7 mouse cellular contexts compared by ENCODE assay signal in genomic region chr5:139149681-139150602, GRCm38 (mm10). TPM values are rescaled to one million over a fixed set of nuclear protein-coding genes. Genes with fewer than 3 reads are reported as not detected.
DNase-seq lines count a peak whose midpoint lies in the region; ATAC-seq lines count a peak whose summit lies in the region.

TSS of gene Prkar1b (minus strand) at chr5:139150001.
TSS of gene Dnaaf5 (plus strand) at chr5:139150223.

- H3K4me2 ChIP-seq in intestine, embryonic 15.5 days (replicated peaks) = peak within 1 kb of the TSS; percentile 87

- under 1% methylated on average over 87 of the region's 87 CpGs for WGBS in intestine, embryonic 15.5 days
- under 1% methylated on average over 87 of the region's 87 CpGs for WGBS in midbrain, embryonic 10.5 days

- peak within 1 kb of the TSS; percentile 81 for H3K4me3 ChIP-seq in intestine, embryonic 15.5 days (replicated peaks)
- H3K4me3 ChIP-seq in midbrain, embryonic 10.5 days = peak within 1 kb of the TSS; percentile 94

- H3K4me1 ChIP-seq in intestine, embryonic 15.5 days (replicated peaks) = peaks cover 16% of the 10 kb centered on the region
- peaks cover 23% of the 10 kb centered on the region for H3K4me1 ChIP-seq in midbrain, embryonic 10.5 days

- H3K27ac ChIP-seq in intestine, embryonic 15.5 days = peak within 1 kb of the TSS; percentile 80
- peak within 1 kb of the TSS; percentile 87 for H3K27ac ChIP-seq in midbrain, embryonic 10.5 days (replicated peaks)

- peaks cover 5% of the 10 kb centered on the region; the same call in 1 of the 2 replicates for H3K36me3 ChIP-seq in intestine, embryonic 15.5 days
- peaks cover 32% of the 10 kb centered on the region for H3K36me3 ChIP-seq in midbrain, embryonic 10.5 days

- peak; percentile 97 for ATAC-seq in intestine, embryonic 15.5 days

- H3K9me3 ChIP-seq in intestine, embryonic 15.5 days = no peaks in the 10 kb centered on the region
- H3K9me3 ChIP-seq in midbrain, embryonic 10.5 days (replicated peaks) = no peaks in the 10 kb centered on the region

- H3K9ac ChIP-seq in intestine, embryonic 15.5 days = peak within 1 kb of the TSS; percentile 70

- DNase-seq in adrenal gland, adult 2 months = peak; percentile 98
- peak; percentile 98 for DNase-seq in embryo, embryonic 11.5 days (ENCODE audit: low read depth, low spot score)
- DNase-seq in gastrocnemius, postnatal 36 days = peak; percentile 94 to 95
- DNase-seq in left cerebral cortex, postnatal 25 days (ENCODE audit: low spot score in 2 of 2) = peak; percentile 97 to 98
- DNase-seq in midbrain, embryonic 10.5 days (ENCODE audit: low spot score) = peak; percentile 100
- DNase-seq in right cerebral cortex, postnatal 4 days = peak; percentile 96

- no peaks in the 10 kb centered on the region for H3K27me3 ChIP-seq in intestine, embryonic 15.5 days (replicated peaks)
- H3K27me3 ChIP-seq in midbrain, embryonic 10.5 days (ENCODE audit: low read depth, poor library complexity, severe bottlenecking) = no peaks in the 10 kb centered on the region

- intact Hi-C loops in gastrocnemius, postnatal 36 days (cut with DNase I) = no loop called here
- intact Hi-C loops in left cerebral cortex, postnatal 25 days (cut with DNase I) = loop anchor here (2.0 to 5.0 kb wide), 2 partner anchors 21 to 52 kb away; partner anchors contain the start of gene Sun1

RNA-seq across cellular contexts. Expression of gene Prkar1b, which starts in this region (rescaled TPM):
- 10 to 100 TPM; 32.5 to 56.3 TPM for total RNA-seq in adrenal gland, adult 2 months (2021)
- 31.8 and 34.3 TPM in 2 replicates for polyA plus RNA-seq in adrenal gland, adult 2 months (2012; rRNA removed)
- 1 to 10 TPM; 1.2 to 1.5 TPM for total RNA-seq in gastrocnemius, postnatal 36 days (2021)
- 25.3 and 26.1 TPM in 2 replicates for polyA plus RNA-seq in intestine, embryonic 15.5 days (2015; fragmentation: Nextera tagmentation; extraction: Ambion mirVana)
- total RNA-seq in left cerebral cortex, postnatal 25 days (2021) = 100 to 1,000 TPM; 755 to 765 TPM
- polyA plus RNA-seq in midbrain, embryonic 10.5 days (2016; fragmentation: Nextera tagmentation; extraction: Ambion mirVana) = 9.4 and 21.6 TPM in 2 replicates

RNA-seq across cellular contexts. Expression of gene Dnaaf5, which starts in this region (rescaled TPM):
- 10 to 100 TPM; 20.1 to 24.2 TPM for total RNA-seq in adrenal gland, adult 2 months (2021)
- polyA plus RNA-seq in adrenal gland, adult 2 months (2012; rRNA removed) = 46.2 and 48.9 TPM in 2 replicates
- 10 to 100 TPM; 13.5 to 14.4 TPM for total RNA-seq in gastrocnemius, postnatal 36 days (2021)
- polyA plus RNA-seq in intestine, embryonic 15.5 days (2015; fragmentation: Nextera tagmentation; extraction: Ambion mirVana) = 7.0 and 7.5 TPM in 2 replicates
- total RNA-seq in left cerebral cortex, postnatal 25 days (2021) = 1 to 10 TPM; 7.9 to 8.2 TPM
- polyA plus RNA-seq in midbrain, embryonic 10.5 days (2016; fragmentation: Nextera tagmentation; extraction: Ambion mirVana) = 6.7 and 7.7 TPM in 2 replicates

Comparison
In these comparisons a context has a peak if more than half of its experiments do, and no peak if none do; other contexts are left out.
1. Peak in every context shown above with its lines: DNase-seq, ATAC-seq, H3K4me3 ChIP-seq and H3K27ac ChIP-seq.
2. RNA of gene Prkar1b (total RNA-seq): 755 to 765 TPM in left cerebral cortex, postnatal 25 days and 32.5 to 56.3 TPM in adrenal gland, adult 2 months; 1.2 to 1.5 TPM in gastrocnemius, postnatal 36 days; every median in the first group is over 10 times any median in the second.
3. RNA of gene Prkar1b (total RNA-seq): 755 to 765 TPM in left cerebral cortex, postnatal 25 days; 32.5 to 56.3 TPM in adrenal gland, adult 2 months; every median in the first group is over 10 times any median in the second.